Mouse (Mus musculus): ENCODE data around the gene Clec12a. TPM values are rescaled to one million over a fixed set of nuclear protein-coding genes. Genes with fewer than 3 reads are reported as not detected.

Gene Clec12a
- total and polyA plus RNA-seq, 3 experiments = 0.11 TPM; not detected in 2

DNA sequence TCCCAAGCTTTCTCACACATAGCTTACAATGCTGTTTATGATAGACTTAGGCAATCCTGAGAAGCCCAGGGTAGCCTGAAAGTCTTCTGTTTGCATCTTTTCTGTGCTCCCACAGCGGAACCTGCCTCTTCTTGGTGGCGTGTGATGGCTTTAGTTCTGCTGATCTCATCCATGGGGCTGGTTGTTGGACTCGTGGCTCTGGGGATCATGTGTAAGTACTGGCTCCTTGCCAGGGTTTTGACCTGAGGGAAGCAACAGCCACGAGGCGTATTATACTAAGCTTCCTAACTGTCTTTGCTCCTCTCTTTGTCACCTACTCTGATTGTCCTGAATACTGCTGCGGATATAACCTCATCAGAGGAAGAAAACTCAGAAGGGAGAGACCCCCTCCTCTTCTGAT lies 57.5 kb downstream of the Clec12a start:
- H3K27me3 ChIP-seq (ENCODE audit: insufficient read depth, low read length) = no peaks in the 10 kb centered on the region
- H3K4me3 ChIP-seq (ENCODE audit: low read depth, low read length) = no peak overlapping the region
- ATAC-seq (ENCODE audit: extremely low read depth, insufficient number of reproducible peaks, low FRiP score, poor library complexity, severe bottlenecking) = no peak
- no peak for TF ChIP-seq POLR2AphosphoS5 (IDR thresholded peaks at IDR 0.05; ENCODE audit: insufficient replicate concordance, low read depth, low read length)
- no peaks in the 10 kb centered on the region for H3K9me3 ChIP-seq (replicated peaks)
- no peaks in the 10 kb centered on the region for H3K4me1 ChIP-seq (ENCODE audit: insufficient read depth, low read depth, low read length)
- no peak for DNase-seq (ENCODE audit: low spot score)
- no peaks in the 10 kb centered on the region for H3K36me3 ChIP-seq (replicated peaks)

GRCm38 (mm10) chr6:129402404-129402803 lies 59.9 kb downstream of the Clec12a start:
- no peaks in the 10 kb centered on the region for H3K4me1 ChIP-seq (ENCODE audit: insufficient read depth, low read depth, low read length)
- no peak overlapping the region for H3K4me3 ChIP-seq (ENCODE audit: low read depth, low read length)
- ATAC-seq (ENCODE audit: extremely low read depth, insufficient number of reproducible peaks, low FRiP score, poor library complexity, severe bottlenecking) (no peak), DNase-seq (ENCODE audit: low spot score) (no peak)
- no peaks in the 10 kb centered on the region for H3K9me3 ChIP-seq (replicated peaks)
- H3K27me3 ChIP-seq (ENCODE audit: insufficient read depth, low read length) = no peaks in the 10 kb centered on the region
- no peaks in the 10 kb centered on the region for H3K36me3 ChIP-seq (replicated peaks)
- no peak for TF ChIP-seq POLR2AphosphoS5 (IDR thresholded peaks at IDR 0.05; ENCODE audit: insufficient replicate concordance, low read depth, low read length)
- no peak for TF ChIP-seq TAL1 (conservative IDR thresholded peaks at IDR 0.05; ENCODE audit: low read depth, low read length)
- no peak for TF ChIP-seq GATA2 (IDR thresholded peaks at IDR 0.05; ENCODE audit: borderline replicate concordance, low read depth, low read length)
- no peak for TF ChIP-seq GATA1 (IDR thresholded peaks at IDR 0.05; ENCODE audit: borderline replicate concordance, low read length)
- no peak for TF ChIP-seq CTCF (IDR thresholded peaks at IDR 0.05; ENCODE audit: low read depth, low read length)

DNA sequence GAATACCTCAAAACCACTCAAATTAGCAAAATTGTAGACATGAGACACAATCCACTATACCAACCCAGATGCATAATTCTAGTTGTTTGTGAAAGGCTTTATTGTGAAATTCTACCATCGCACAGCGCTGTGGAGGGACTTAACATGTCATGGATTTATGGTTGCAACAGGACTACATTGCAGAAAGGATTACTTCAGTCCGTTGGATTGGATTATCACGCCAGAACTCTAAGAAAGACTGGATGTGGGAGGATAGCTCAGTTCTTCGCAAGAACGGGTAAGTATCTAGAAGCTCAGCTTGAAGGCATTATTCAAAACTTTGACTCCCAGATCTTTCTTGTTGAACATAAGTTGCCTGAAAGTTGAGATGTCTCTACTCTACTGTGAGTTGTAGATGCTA lies 60.9 kb downstream of the Clec12a start:
- H3K9me3 ChIP-seq (replicated peaks) = no peaks in the 10 kb centered on the region
- DNase-seq (ENCODE audit: low spot score) = no peak
- no peak overlapping the region for H3K4me3 ChIP-seq (ENCODE audit: low read depth, low read length)
- H3K36me3 ChIP-seq (replicated peaks) = no peaks in the 10 kb centered on the region
- no peak for TF ChIP-seq CTCF (IDR thresholded peaks at IDR 0.05; ENCODE audit: low read depth, low read length)
- H3K4me1 ChIP-seq (ENCODE audit: insufficient read depth, low read depth, low read length) = no peaks in the 10 kb centered on the region
- no peaks in the 10 kb centered on the region for H3K27me3 ChIP-seq (ENCODE audit: insufficient read depth, low read length)
- no peak for ATAC-seq (ENCODE audit: extremely low read depth, insufficient number of reproducible peaks, low FRiP score, poor library complexity, severe bottlenecking)

GRCm38 (mm10) chr6:129405999-129406398 lies 63.5 kb downstream of the Clec12a start:
- ATAC-seq (ENCODE audit: extremely low read depth, insufficient number of reproducible peaks, low FRiP score, poor library complexity, severe bottlenecking) = no peak
- Histone ChIP-seq H3K9me3 (replicated peaks) (no peaks in the 10 kb centered on the region), H3K27me3 (ENCODE audit: insufficient read depth, low read length) (no peaks in the 10 kb centered on the region), H3K4me1 (ENCODE audit: insufficient read depth, low read depth, low read length) (no peaks in the 10 kb centered on the region), H3K36me3 (replicated peaks) (no peaks in the 10 kb centered on the region), H3K4me3 (ENCODE audit: low read depth, low read length) (no peak overlapping the region)
- no peak for DNase-seq (ENCODE audit: low spot score)
- TF ChIP-seq CTCF (IDR thresholded peaks at IDR 0.05; ENCODE audit: low read depth, low read length) = no peak
- TF ChIP-seq TAL1 (conservative IDR thresholded peaks at IDR 0.05; ENCODE audit: low read depth, low read length) = no peak
- TF ChIP-seq POLR2AphosphoS5 (IDR thresholded peaks at IDR 0.05; ENCODE audit: insufficient replicate concordance, low read depth, low read length) = no peak
- no peak for TF ChIP-seq GATA2 (IDR thresholded peaks at IDR 0.05; ENCODE audit: borderline replicate concordance, low read depth, low read length)
- TF ChIP-seq GATA1 (IDR thresholded peaks at IDR 0.05; ENCODE audit: borderline replicate concordance, low read length) = no peak

DNA sequence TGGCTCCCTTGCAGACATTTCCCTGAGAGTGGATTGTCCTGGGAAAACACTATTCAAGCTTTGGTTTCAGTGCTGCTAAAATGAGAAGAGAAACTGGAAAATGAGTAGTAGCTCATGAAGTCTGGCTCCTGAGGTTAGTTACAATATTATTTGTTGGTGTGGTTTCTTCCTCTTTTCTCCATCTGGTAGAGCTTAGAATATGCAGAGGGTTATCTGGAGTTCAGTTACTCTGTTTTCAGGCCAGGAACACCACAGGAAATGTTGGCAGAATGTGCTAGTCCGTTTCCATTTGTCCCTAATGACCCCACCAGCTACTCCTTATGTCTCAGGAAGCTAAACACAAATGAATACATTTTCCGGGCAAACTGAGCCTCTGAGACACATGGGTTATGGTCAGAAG lies 64.8 kb downstream of the Clec12a start:
- no peaks in the 10 kb centered on the region for H3K36me3 ChIP-seq (replicated peaks)
- ATAC-seq (ENCODE audit: extremely low read depth, insufficient number of reproducible peaks, low FRiP score, poor library complexity, severe bottlenecking) = no peak
- H3K4me3 ChIP-seq (ENCODE audit: low read depth, low read length) = no peak overlapping the region
- H3K27me3 ChIP-seq (ENCODE audit: insufficient read depth, low read length) = no peaks in the 10 kb centered on the region
- DNase-seq (ENCODE audit: low spot score) = no peak
- H3K4me1 ChIP-seq (ENCODE audit: insufficient read depth, low read depth, low read length) = no peaks in the 10 kb centered on the region
- no peaks in the 10 kb centered on the region for H3K9me3 ChIP-seq (replicated peaks)
- TF ChIP-seq CTCF (IDR thresholded peaks at IDR 0.05; ENCODE audit: low read depth, low read length) (no peak), TAL1 (conservative IDR thresholded peaks at IDR 0.05; ENCODE audit: low read depth, low read length) (no peak), POLR2AphosphoS5 (IDR thresholded peaks at IDR 0.05; ENCODE audit: insufficient replicate concordance, low read depth, low read length) (no peak), GATA1 (IDR thresholded peaks at IDR 0.05; ENCODE audit: borderline replicate concordance, low read length) (no peak)

DNA sequence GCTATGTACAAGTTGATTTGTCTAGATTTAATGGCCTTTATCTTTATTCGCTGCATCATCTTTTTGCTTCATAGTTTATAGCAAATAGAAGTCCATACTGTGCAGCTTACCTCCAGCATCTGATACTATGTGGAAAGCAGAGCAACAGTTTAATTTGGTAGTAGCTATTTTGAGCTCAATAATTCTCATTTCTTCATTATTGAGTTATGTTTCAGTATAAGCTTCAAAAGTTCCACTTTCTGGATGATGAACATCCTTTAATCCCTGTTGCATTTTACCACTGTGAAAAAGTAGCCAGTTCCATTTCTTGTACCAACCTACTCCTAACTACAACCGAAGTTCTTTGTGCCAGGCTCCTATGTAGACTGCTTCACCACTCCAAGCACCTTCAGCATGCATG lies 66.1 kb downstream of the Clec12a start, which contains the start of gene Clec9a:
Gene Clec9a, plus strand, starts transcription at position 301 of the 400 bp plus-strand sequence.
- H3K36me3 ChIP-seq (replicated peaks) = no peaks in the 10 kb centered on the region
- TF ChIP-seq GATA1 (IDR thresholded peaks at IDR 0.05; ENCODE audit: borderline replicate concordance, low read length) = no peak
- TF ChIP-seq CTCF (IDR thresholded peaks at IDR 0.05; ENCODE audit: low read depth, low read length) = no peak
- TF ChIP-seq GATA2 (IDR thresholded peaks at IDR 0.05; ENCODE audit: borderline replicate concordance, low read depth, low read length) = no peak
- TF ChIP-seq TAL1 (conservative IDR thresholded peaks at IDR 0.05; ENCODE audit: low read depth, low read length) = no peak
- no peak for TF ChIP-seq POLR2AphosphoS5 (IDR thresholded peaks at IDR 0.05; ENCODE audit: insufficient replicate concordance, low read depth, low read length)
- H3K4me1 ChIP-seq (ENCODE audit: insufficient read depth, low read depth, low read length) = no peaks in the 10 kb centered on the region
- H3K9me3 ChIP-seq (replicated peaks) = no peaks in the 10 kb centered on the region
- H3K4me3 ChIP-seq (ENCODE audit: low read depth, low read length) = no peak within 1 kb of the TSS
- H3K27me3 ChIP-seq (ENCODE audit: insufficient read depth, low read length) = no peaks in the 10 kb centered on the region
- DNase-seq (ENCODE audit: low spot score) = no peak
- ATAC-seq (ENCODE audit: extremely low read depth, insufficient number of reproducible peaks, low FRiP score, poor library complexity, severe bottlenecking) = no peak

GRCm38 (mm10) chr6:129414177-129414576 lies 71.7 kb downstream of the Clec12a start:
- Histone ChIP-seq H3K36me3 (replicated peaks) (no peaks in the 10 kb centered on the region), H3K27me3 (ENCODE audit: insufficient read depth, low read length) (no peaks in the 10 kb centered on the region), H3K4me1 (ENCODE audit: insufficient read depth, low read depth, low read length) (no peaks in the 10 kb centered on the region), H3K9me3 (replicated peaks) (no peaks in the 10 kb centered on the region), H3K4me3 (ENCODE audit: low read depth, low read length) (no peak overlapping the region)
- DNase-seq (ENCODE audit: low spot score) = no peak
- TF ChIP-seq GATA2 (IDR thresholded peaks at IDR 0.05; ENCODE audit: borderline replicate concordance, low read depth, low read length) = no peak
- TF ChIP-seq CTCF (IDR thresholded peaks at IDR 0.05; ENCODE audit: low read depth, low read length) = no peak
- no peak for TF ChIP-seq TAL1 (conservative IDR thresholded peaks at IDR 0.05; ENCODE audit: low read depth, low read length)
- no peak for TF ChIP-seq POLR2AphosphoS5 (IDR thresholded peaks at IDR 0.05; ENCODE audit: insufficient replicate concordance, low read depth, low read length)
- TF ChIP-seq GATA1 (IDR thresholded peaks at IDR 0.05; ENCODE audit: borderline replicate concordance, low read length) = no peak
- no peak for ATAC-seq (ENCODE audit: extremely low read depth, insufficient number of reproducible peaks, low FRiP score, poor library complexity, severe bottlenecking)

Other genes starting within 250 kb of the Clec12a start
- not detected in 2 replicates for gene Clec2e, start 241.8 kb upstream of the Clec12a start, total RNA-seq (2014; fragmentation: Nextera tagmentation)
- gene Clec2e, start 241.8 kb upstream of the Clec12a start, total RNA-seq (2017) = not detected in 2 replicates
- not detected in 2 replicates for gene Clec2e, start 241.8 kb upstream of the Clec12a start, polyA plus RNA-seq (2012)
- not detected in 2 replicates for gene Clec2d, start 162.1 kb upstream of the Clec12a start, total RNA-seq (2014; fragmentation: Nextera tagmentation)
- gene Clec2d, start 162.1 kb upstream of the Clec12a start, total RNA-seq (2017) = 0.12 TPM in 1 of 2 replicates, not detected in the other
- gene Clec2d, start 162.1 kb upstream of the Clec12a start, polyA plus RNA-seq (2012) = not detected in 2 replicates
- not detected in 2 replicates for gene Cd69, start 67.3 kb upstream of the Clec12a start, total RNA-seq (2014; fragmentation: Nextera tagmentation)
- gene Cd69, start 67.3 kb upstream of the Clec12a start, total RNA-seq (2017) = 0.12 TPM in 1 of 2 replicates, not detected in the other
- not detected in 2 replicates for gene Cd69, start 67.3 kb upstream of the Clec12a start, polyA plus RNA-seq (2012)
- not detected in 2 replicates for gene 4922502D21Rik, start 10.9 kb upstream of the Clec12a start, total RNA-seq (2014; fragmentation: Nextera tagmentation)
- not detected in 2 replicates for gene 4922502D21Rik, start 10.9 kb upstream of the Clec12a start, total RNA-seq (2017)
- not detected in 2 replicates for gene 4922502D21Rik, start 10.9 kb upstream of the Clec12a start, polyA plus RNA-seq (2012)
- not detected in 2 replicates for gene Clec12b, start 43.2 kb downstream of the Clec12a start, total RNA-seq (2014; fragmentation: Nextera tagmentation)
- 0.11 TPM in 1 of 2 replicates, not detected in the other for gene Clec12b, start 43.2 kb downstream of the Clec12a start, total RNA-seq (2017)
- gene Clec12b, start 43.2 kb downstream of the Clec12a start, polyA plus RNA-seq (2012) = not detected in 2 replicates
- gene Clec1b, start 54.6 kb downstream of the Clec12a start, total RNA-seq (2014; fragmentation: Nextera tagmentation) = not detected in 2 replicates
- gene Clec1b, start 54.6 kb downstream of the Clec12a start, total RNA-seq (2017) = 0.22 TPM in 1 of 2 replicates, not detected in the other
- not detected in 2 replicates for gene Clec1b, start 54.6 kb downstream of the Clec12a start, polyA plus RNA-seq (2012)
- gene Clec9a, start 66.2 kb downstream of the Clec12a start, total RNA-seq (2014; fragmentation: Nextera tagmentation) = not detected in 2 replicates
- 0.06 and 0.11 TPM in 2 replicates for gene Clec9a, start 66.2 kb downstream of the Clec12a start, total RNA-seq (2017)
- not detected in 2 replicates for gene Clec9a, start 66.2 kb downstream of the Clec12a start, polyA plus RNA-seq (2012)
- gene Clec1a, start 109.3 kb downstream of the Clec12a start, total RNA-seq (2014; fragmentation: Nextera tagmentation) = not detected in 2 replicates
- under 0.01 and 0.05 TPM in 2 replicates for gene Clec1a, start 109.3 kb downstream of the Clec12a start, total RNA-seq (2017)
- not detected in 2 replicates for gene Clec1a, start 109.3 kb downstream of the Clec12a start, polyA plus RNA-seq (2012)
- not detected in 2 replicates for gene Olr1, start 164.5 kb downstream of the Clec12a start, total RNA-seq (2014; fragmentation: Nextera tagmentation)
- 0.58 and 1.4 TPM in 2 replicates for gene Olr1, start 164.5 kb downstream of the Clec12a start, total RNA-seq (2017)
- gene Olr1, start 164.5 kb downstream of the Clec12a start, polyA plus RNA-seq (2012) = not detected in 2 replicates
- not detected in 2 replicates for gene Tmem52b, start 169.9 kb downstream of the Clec12a start, total RNA-seq (2014; fragmentation: Nextera tagmentation)
- gene Tmem52b, start 169.9 kb downstream of the Clec12a start, total RNA-seq (2017) = 0.05 and 0.12 TPM in 2 replicates
- gene Tmem52b, start 169.9 kb downstream of the Clec12a start, polyA plus RNA-seq (2012) = not detected in 2 replicates
- gene Gabarapl1, start 190.5 kb downstream of the Clec12a start, total RNA-seq (2014; fragmentation: Nextera tagmentation) = 13.0 and 17.6 TPM in 2 replicates
- gene Gabarapl1, start 190.5 kb downstream of the Clec12a start, total RNA-seq (2017) = 51.7 and 67.0 TPM in 2 replicates
- gene Gabarapl1, start 190.5 kb downstream of the Clec12a start, polyA plus RNA-seq (2012) = 51.5 and 55.4 TPM in 2 replicates
- gene Klre1, start 235.2 kb downstream of the Clec12a start, total RNA-seq (2014; fragmentation: Nextera tagmentation) = not detected in 2 replicates
- 0.12 and 0.16 TPM in 2 replicates for gene Klre1, start 235.2 kb downstream of the Clec12a start, total RNA-seq (2017)
- gene Klre1, start 235.2 kb downstream of the Clec12a start, polyA plus RNA-seq (2012) = not detected in 2 replicates
- gene Klrd1, start 249.1 kb downstream of the Clec12a start, total RNA-seq (2014; fragmentation: Nextera tagmentation) = not detected in 2 replicates
- gene Klrd1, start 249.1 kb downstream of the Clec12a start, total RNA-seq (2017) = not detected in 2 replicates
- not detected in 2 replicates for gene Klrd1, start 249.1 kb downstream of the Clec12a start, polyA plus RNA-seq (2012)